Mouse (Mus musculus) CH12.LX (cell line): Measurements from ENCODE around the gene Abi1.

ENCODE experiments used
- CHD2 ChIP-seq: IDR thresholded peaks from 2 replicates; pipeline ENCODE4 v1.6.1; 2011; ENCODE audit warnings: low read length, improper control_type of control experiment
- CTCF ChIP-seq, 2 experiments: IDR thresholded peaks in 1 of 2; conservative IDR thresholded peaks in 1 of 2; 2 replicates each; pipeline ENCODE4 v1.5.1; 2011 to 2012; ENCODE audit warnings: low read depth in 2 of 2, low read length in 2 of 2, improper control_type of control experiment in 1 of 2, inconsistent platforms in 1 of 2, mild to moderate bottlenecking in 1 of 2, moderate library complexity in 1 of 2
- ELF1 ChIP-seq: IDR thresholded peaks from 2 replicates; pipeline ENCODE4 v1.6.1; 2014; ENCODE audit warnings: low read depth, mild to moderate bottlenecking, inconsistent platforms, low read length, improper control_type of control experiment
- EP300 ChIP-seq: IDR thresholded peaks from 2 replicates; pipeline ENCODE4 v1.6.1; 2011; ENCODE audit warnings: low read length, improper control_type of control experiment
- ETS1 ChIP-seq: conservative IDR thresholded peaks from 2 replicates; pipeline ENCODE4 v1.6.1; 2012; ENCODE audit warnings: low read depth, mild to moderate bottlenecking, inconsistent platforms, low read length, improper control_type of control experiment, moderate library complexity
- GABPA ChIP-seq: IDR thresholded peaks from 2 replicates; pipeline ENCODE4 v1.6.1; 2012; ENCODE audit warnings: low read depth, low read length, improper control_type of control experiment, inconsistent platforms; ENCODE audit not compliant: insufficient replicate concordance
- MAX ChIP-seq: IDR thresholded peaks from 2 replicates; pipeline ENCODE4 v1.6.1; 2011; ENCODE audit warnings: low read length, improper control_type of control experiment
- MAZ ChIP-seq: IDR thresholded peaks from 2 replicates; pipeline ENCODE4 v1.6.1; 2012; ENCODE audit warnings: low read depth, mild to moderate bottlenecking, inconsistent platforms, low read length, improper control_type of control experiment, moderate library complexity
- NRF1 ChIP-seq: IDR thresholded peaks from 2 replicates; pipeline ENCODE4 v1.6.1; 2014; ENCODE audit warnings: low read depth, mild to moderate bottlenecking, inconsistent platforms, low read length, improper control_type of control experiment, moderate library complexity
- POLR2A ChIP-seq: IDR thresholded peaks from 2 replicates; pipeline ENCODE4 v1.6.1; 2011; ENCODE audit warnings: low read depth, mild to moderate bottlenecking, improper control_type of control experiment, low read length
- USF1 ChIP-seq: IDR thresholded peaks from 2 replicates; pipeline ENCODE4 v1.6.1; 2014; ENCODE audit warnings: low read depth, mild to moderate bottlenecking, inconsistent platforms, low read length, improper control_type of control experiment
- ZKSCAN1 ChIP-seq: IDR thresholded peaks from 2 replicates; pipeline ENCODE4 v1.6.1; 2012; ENCODE audit warnings: low read depth, inconsistent platforms, low read length, improper control_type of control experiment, borderline replicate concordance

GRCm38 (mm10) chr2:22895282-22896273 lies 144.5 kb downstream of the Abi1 start, which contains the start of gene Pdss1:
- TF ChIP-seq CTCF (conservative IDR thresholded peaks at IDR 0.05 in 1 of 2, IDR thresholded peaks at IDR 0.05 in 1 of 2; ENCODE audit: low read depth in 2 of 2, low read length in 2 of 2) (no peak), EP300 (no peak), CHD2 (peak; percentile 71), POLR2A (peak; percentile 95), USF1 (no peak), MAZ (peak; percentile 48; the same call in 1 of the 2 replicates), NRF1 (peak; percentile 5; the same call in 1 of the 2 replicates), ETS1 (no peak), GABPA (no peak; the same call in 1 of the 2 replicates), MAX (peak; percentile 77), ELF1 (peak; percentile 88), ZKSCAN1 (no peak)
